Mouse (Mus musculus) adrenal gland (tissue): ENCODE results near the gene Smim27.
"Not testable (repeated sequence)": the region's sequence is repeated elsewhere in the genome, so short reads cannot be mapped to it uniquely, and the experiment has no call there.

Experiments used
- intact Hi-C: fragments of 180-260 bp; cut with DNase I; formaldehyde crosslinking; loops from one replicate; pipeline ENCODE4 v1.15.1; 2025

The Smim27 gene

GRCm38 (mm10) chr4:40254385-40255103 lies 14.8 kb upstream of the Smim27 start:
- intact Hi-C loops, result no loop called here

- intact Hi-C loops, result no loop called here
Measured at GRCm38 (mm10) chr4:40264321-40264720, 5.1 kb upstream of the Smim27 start.

GRCm38 (mm10) chr4:40267681-40268080 lies 1.7 kb upstream of the Smim27 start:
- intact Hi-C loops, result no loop called here

GRCm38 (mm10) chr4:40268204-40268813 lies 1.1 kb upstream of the Smim27 start:
- intact Hi-C loops, result no loop called here

- intact Hi-C loops, result no loop called here
Measured at GRCm38 (mm10) chr4:40268835-40269234, 544 bp upstream of the Smim27 start.

- intact Hi-C loops, result loop anchor here (5.0 kb wide), 1 partner anchor 42 kb away; the partner anchor contains the start of gene Ddx58
Measured at GRCm38 (mm10) chr4:40278880-40279275, 9.5 kb downstream of the Smim27 start.

GRCm38 (mm10) chr4:40279276-40279900 lies 10.0 kb downstream of the Smim27 start, which contains the start of gene Ndufb6:
Gene Ndufb6, minus strand, starts transcription at chr4:40279421.
- intact Hi-C loops, result loop anchor here (5.0 kb wide), 1 partner anchor 42 kb away; the partner anchor contains the start of gene Ddx58

- intact Hi-C loops, result loop anchor here (2.0 kb wide), 1 partner anchor 103 kb away; no protein-coding TSS in a partner anchor
Measured at GRCm38 (mm10) chr4:40285582-40285981, 16.2 kb downstream of the Smim27 start.

- intact Hi-C loops, result loop anchor here (2.0 kb wide), 1 partner anchor 153 kb away; no protein-coding TSS in a partner anchor
Measured at GRCm38 (mm10) chr4:40287415-40287814, 18.0 kb downstream of the Smim27 start.

GRCm38 (mm10) chr4:40289046-40289445 lies 19.7 kb downstream of the Smim27 start:
- intact Hi-C loops, result no loop called here

- intact Hi-C loops, result not testable (repeated sequence)
Measured at GRCm38 (mm10) chr4:40291511-40291910, 22.1 kb downstream of the Smim27 start.

GRCm38 (mm10) chr4:40299169-40299568 lies 29.8 kb downstream of the Smim27 start:
- intact Hi-C loops, result no loop called here

- intact Hi-C loops, result loop anchor here (2.0 kb wide), 1 partner anchor 380 kb away; no protein-coding TSS in a partner anchor
Measured at GRCm38 (mm10) chr4:40301076-40301789, 31.9 kb downstream of the Smim27 start.

- intact Hi-C loops, result no loop called here
Measured at GRCm38 (mm10) chr4:40302445-40303125, 33.2 kb downstream of the Smim27 start.

GRCm38 (mm10) chr4:40309682-40310081 lies 40.3 kb downstream of the Smim27 start:
- intact Hi-C loops, result no loop called here

- intact Hi-C loops, result no loop called here
Measured at GRCm38 (mm10) chr4:40310796-40311383, 41.5 kb downstream of the Smim27 start.

- intact Hi-C loops, result no loop called here
Measured at GRCm38 (mm10) chr4:40312213-40312612, 42.8 kb downstream of the Smim27 start.

GRCm38 (mm10) chr4:40313026-40313425 lies 43.6 kb downstream of the Smim27 start:
- intact Hi-C loops, result no loop called here

GRCm38 (mm10) chr4:40317404-40317803 lies 48.0 kb downstream of the Smim27 start:
- intact Hi-C loops, result no loop called here
